19 mouse cellular contexts compared by ENCODE assay signal in the genomic region with DNA sequence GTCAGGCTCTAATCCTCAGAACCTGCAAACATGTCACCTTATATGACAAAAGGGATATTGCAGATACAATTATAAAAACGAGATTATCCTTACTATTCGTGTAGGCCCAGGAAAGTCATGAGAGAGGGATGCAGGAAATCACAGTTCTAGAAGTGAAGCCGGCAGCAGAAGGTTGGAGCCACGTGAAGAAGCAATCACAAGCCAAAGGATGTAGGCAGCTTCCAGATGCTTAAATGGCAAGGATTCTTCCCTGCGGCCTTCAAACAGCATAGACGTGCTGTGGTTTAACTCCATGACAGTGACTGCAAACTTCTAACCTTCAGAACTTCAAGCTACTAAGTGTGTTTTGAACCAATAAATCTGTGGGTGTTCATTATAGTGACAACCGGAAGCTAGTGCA. TPM values are rescaled to one million over a fixed set of nuclear protein-coding genes. Genes with fewer than 3 reads are reported as not detected.
DNase-seq lines count a peak whose midpoint lies in the region; ATAC-seq and TF ChIP-seq lines count a peak whose summit lies in the region.
"Had no signal": no experiment of that assay in that cellular context is flagged by ENCODE, and none has a peak within 500 bp of the region (broad histone marks: within the 10 kb centered on the region; RNA-seq: fewer than 3 reads in every experiment).

No protein-coding gene starts in this region.

- intact Hi-C loops in left cerebral cortex, postnatal 10 days (cut with DNase I): no loop called here

- WGBS in stomach, postnatal 0 days: 74% methylated on average over 7 of the region's 7 CpGs

- ATAC-seq in stomach, postnatal 0 days (ENCODE audit: low FRiP score, low TSS enrichment): no peak
- ATAC-seq: forebrain, embryonic 16.5 days had no signal

- H3K4me2 ChIP-seq in stomach, postnatal 0 days (replicated peaks; ENCODE audit: low read depth): no peak overlapping the region
- H3K4me2 ChIP-seq: embryonic facial prominence, embryonic 12.5 days; heart, embryonic 11.5 days; hindbrain, embryonic 14.5 days had no signal

- no peak for TF ChIP-seq CTCF in stomach, postnatal 0 days (IDR thresholded peaks at IDR 0.05; ENCODE audit: low read depth)

- no peaks in the 10 kb centered on the region for H3K4me1 ChIP-seq in stomach, postnatal 0 days (replicated peaks; ENCODE audit: control insufficient read depth, insufficient read depth)
- H3K4me1 ChIP-seq: embryonic facial prominence, embryonic 12.5 days; hindbrain, embryonic 10.5 days had no signal

- H3K9ac ChIP-seq in stomach, postnatal 0 days (ENCODE audit: low read length): no peak overlapping the region
- H3K9ac ChIP-seq: embryonic facial prominence, embryonic 12.5 days; hindbrain, embryonic 14.5 days had no signal

- H3K27ac ChIP-seq in stomach, postnatal 0 days (replicated peaks): no peak overlapping the region
- H3K27ac ChIP-seq: embryonic facial prominence, embryonic 12.5 days; heart, adult 2 months; hindbrain, embryonic 10.5 days; hindbrain, embryonic 14.5 days had no signal

- H3K9me3 ChIP-seq in stomach, postnatal 0 days (ENCODE audit: control insufficient read depth, low read length): no peaks in the 10 kb centered on the region
- H3K9me3 ChIP-seq: embryonic facial prominence, embryonic 12.5 days; hindbrain, embryonic 10.5 days had no signal

- H3K27me3 ChIP-seq in stomach, postnatal 0 days (ENCODE audit: control insufficient read depth, insufficient read depth, low read length): no peaks in the 10 kb centered on the region
- H3K27me3 ChIP-seq: embryonic facial prominence, embryonic 12.5 days had no signal

- peak; percentile 60 to 71 for DNase-seq in frontal cortex, adult 2 months (ENCODE audit: extremely low spot score in 1 of 2, low spot score in 1 of 2)
- no peak for DNase-seq in frontal cortex, postnatal 14 days (ENCODE audit: low spot score in 2 of 2)
- peak; percentile 41 to 56 for DNase-seq in left cerebral cortex, adult 18-20 months (ENCODE audit: low spot score in 2 of 2)
- DNase-seq in left cerebral cortex, postnatal 10 days (ENCODE audit: extremely low spot score in 1 of 2, low spot score in 2 of 2): no peak
- peak; percentile 42 to 61 for DNase-seq in right cerebral cortex, adult 2 months (ENCODE audit: low spot score in 2 of 2)
- no peak for DNase-seq in right cerebral cortex, postnatal 14 days
- no peak for DNase-seq in stomach, postnatal 0 days (ENCODE audit: low spot score)
- DNase-seq in heart, adult 11 months: no peak
- DNase-seq: adrenal gland, postnatal 10 days; cerebellum, adult 11-12 months; cerebellum, adult 9-10 months; cerebellum, postnatal 25 days; gastrocnemius, postnatal 10 days; heart, adult 2 months had no signal

- no peaks in the 10 kb centered on the region for H3K36me3 ChIP-seq in stomach, postnatal 0 days (ENCODE audit: control insufficient read depth, insufficient read depth, low read length)
- H3K36me3 ChIP-seq: embryonic facial prominence, embryonic 12.5 days; hindbrain, embryonic 10.5 days had no signal

- no peak overlapping the region for H3K4me3 ChIP-seq in stomach, postnatal 0 days (ENCODE audit: low read depth, low read length)
- H3K4me3 ChIP-seq: embryonic facial prominence, embryonic 12.5 days; heart, adult 2 months; hindbrain, embryonic 10.5 days had no signal

- TF ChIP-seq EP300 in stomach, postnatal 0 days (optimal IDR thresholded peaks at IDR 0.05): no peak

RNA-seq across cellular contexts. Expression of a gene that starts 34.3 kb away (rescaled TPM):
- 18.3 and 21.6 TPM in 2 replicates for polyA plus RNA-seq in frontal cortex, adult 2 months (2012; rRNA removed)
- total RNA-seq in left cerebral cortex, adult 18-20 months (2021): 10 to 100 TPM; 67.3 to 74.0 TPM
- 10 to 100 TPM; 30.8 to 35.9 TPM for total RNA-seq in left cerebral cortex, postnatal 10 days (2021)
- polyA plus RNA-seq in stomach, postnatal 0 days (2015; fragmentation: Nextera tagmentation; extraction: Ambion mirVana): 1.2 and 1.3 TPM in 2 replicates

Comparison
In these comparisons a context has a peak if more than half of its experiments do, and no peak if none do; other contexts are left out.
1. DNase-seq: peak in frontal cortex, adult 2 months (2 of 2), left cerebral cortex, adult 18-20 months (2 of 2) and right cerebral cortex, adult 2 months (2 of 2); none in frontal cortex, postnatal 14 days (0 of 2), left cerebral cortex, postnatal 10 days (0 of 2), right cerebral cortex, postnatal 14 days (single experiment), stomach, postnatal 0 days (single experiment) and heart, adult 11 months (single experiment).